Mouse (Mus musculus) E14TG2a.4 (cell line): ENCODE data around the gene Atl1.

ENCODE experiments used
- CTCF ChIP-seq: conservative IDR thresholded peaks from 2 replicates; pipeline ENCODE4 v1.5.1; 2014; ENCODE audit warnings: low read length
- NANOG ChIP-seq: IDR thresholded peaks from 2 replicates; pipeline ENCODE4 v1.6.1; 2014; ENCODE audit warnings: borderline replicate concordance, low read length, mixed read lengths
- POU5F1 ChIP-seq: IDR thresholded peaks from 2 replicates; pipeline ENCODE4 v1.6.1; 2014; ENCODE audit warnings: low read length, borderline replicate concordance

DNA sequence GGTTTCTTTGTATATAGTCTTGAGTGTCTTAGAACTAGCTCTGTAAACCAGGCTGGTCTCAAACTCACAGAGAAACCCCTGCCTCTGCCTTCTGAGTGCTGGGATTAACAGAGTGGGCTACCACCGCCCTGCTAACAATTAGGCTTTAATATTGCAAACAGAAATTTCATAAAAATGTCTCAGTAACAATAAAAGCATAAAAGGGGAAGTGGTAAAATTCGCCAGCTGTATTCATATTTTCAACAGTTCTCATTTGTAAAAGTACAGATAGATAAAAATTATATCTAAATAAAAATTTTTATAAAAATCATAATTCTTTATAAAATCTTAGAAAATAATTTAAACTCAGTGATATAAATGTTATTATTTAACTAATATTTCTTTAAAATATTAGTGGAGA lies 38.5 kb upstream of the Atl1 start:
- TF ChIP-seq POU5F1 (no peak), CTCF (no peak), NANOG (no peak)
